Mouse (Mus musculus) limb, embryonic 11.5 days (tissue): ENCODE results near the gene Ddx19a. TPM values are rescaled to one million over a fixed set of nuclear protein-coding genes. Genes with fewer than 3 reads are reported as not detected.
"Not testable (repeated sequence)": the region's sequence is repeated elsewhere in the genome, so short reads cannot be mapped to it uniquely, and the experiment has no call there.

Experiments used
- ATAC-seq: fragments of 200-750 bp; cut with Nextera tagmentation; 2 replicates; pipeline ENCODE4 v1.8.0; 2017; ENCODE audit warnings: low read depth; ENCODE audit not compliant: insufficient number of reproducible peaks, low FRiP score, low TSS enrichment
- DNase-seq: peaks from one replicate; pipeline ENCODE4 v3.0.0-alpha.2; 2015; ENCODE audit warnings: low spot score
- H3K27ac ChIP-seq: fragments of 300-500 bp; sonication (generic); replicated peaks from 2 replicates; pipeline ENCODE4 v1.5.1; 2014; ENCODE audit warnings: low read depth, mild to moderate bottlenecking, low read length
- H3K27me3 ChIP-seq: fragments of 300-500 bp; sonication (generic); 2 replicates; pipeline ENCODE4 v1.6.1; 2014; ENCODE audit warnings: mild to moderate bottlenecking, low read length, mixed read lengths; ENCODE audit not compliant: control insufficient read depth, insufficient read depth
- H3K36me3 ChIP-seq: fragments of 300-500 bp; sonication (generic); 2 replicates; pipeline ENCODE4 v1.6.1; 2014; ENCODE audit warnings: mild to moderate bottlenecking, low read length, moderate library complexity, mixed read lengths; ENCODE audit not compliant: control insufficient read depth, insufficient read depth
- H3K4me1 ChIP-seq: fragments of 300-500 bp; sonication (generic); 2 replicates; pipeline ENCODE4 v1.6.1; 2014; ENCODE audit warnings: low read length, mixed read lengths; ENCODE audit not compliant: control insufficient read depth, insufficient read depth
- H3K4me2 ChIP-seq: fragments of 300-500 bp; sonication (generic); 2 replicates; pipeline ENCODE4 v1.6.1; 2014; ENCODE audit warnings: low read depth, mild to moderate bottlenecking, moderate library complexity; ENCODE audit not compliant: severe bottlenecking
- H3K4me3 ChIP-seq: fragments of 300-500 bp; sonication (generic); 2 replicates; pipeline ENCODE4 v1.5.1; 2014; ENCODE audit warnings: low read depth, low read length
- H3K9ac ChIP-seq: fragments of 300-500 bp; sonication (generic); 2 replicates; pipeline ENCODE4 v1.6.1; 2014; ENCODE audit warnings: mild to moderate bottlenecking, low read length
- H3K9me3 ChIP-seq: fragments of 300-500 bp; sonication (generic); 2 replicates; pipeline ENCODE4 v1.6.1; 2016; ENCODE audit warnings: low read length; ENCODE audit not compliant: control insufficient read depth
- WGBS: fragments of 180-500 bp; shearing (Covaris S2); extraction: QIAGEN DNeasy Blood & Tissue Kit; methylation state at CpG from one replicate; pipeline ENCODE4 v1.1.7; 2014; 5-methylcytosine and 5-hydroxymethylcytosine counted together
- polyA plus RNA-seq: library from polyadenylated mRNA; unstranded; fragments of >200 nt; fragmentation: Nextera tagmentation; extraction: Ambion mirVana; gene quantifications from 2 replicates; pipeline ENCODE4 v1.2.1, GENCODE M21; 2014

The Ddx19a gene
- polyA plus RNA-seq, 1 experiment from 2014 or later = 34.1 TPM

DNA sequence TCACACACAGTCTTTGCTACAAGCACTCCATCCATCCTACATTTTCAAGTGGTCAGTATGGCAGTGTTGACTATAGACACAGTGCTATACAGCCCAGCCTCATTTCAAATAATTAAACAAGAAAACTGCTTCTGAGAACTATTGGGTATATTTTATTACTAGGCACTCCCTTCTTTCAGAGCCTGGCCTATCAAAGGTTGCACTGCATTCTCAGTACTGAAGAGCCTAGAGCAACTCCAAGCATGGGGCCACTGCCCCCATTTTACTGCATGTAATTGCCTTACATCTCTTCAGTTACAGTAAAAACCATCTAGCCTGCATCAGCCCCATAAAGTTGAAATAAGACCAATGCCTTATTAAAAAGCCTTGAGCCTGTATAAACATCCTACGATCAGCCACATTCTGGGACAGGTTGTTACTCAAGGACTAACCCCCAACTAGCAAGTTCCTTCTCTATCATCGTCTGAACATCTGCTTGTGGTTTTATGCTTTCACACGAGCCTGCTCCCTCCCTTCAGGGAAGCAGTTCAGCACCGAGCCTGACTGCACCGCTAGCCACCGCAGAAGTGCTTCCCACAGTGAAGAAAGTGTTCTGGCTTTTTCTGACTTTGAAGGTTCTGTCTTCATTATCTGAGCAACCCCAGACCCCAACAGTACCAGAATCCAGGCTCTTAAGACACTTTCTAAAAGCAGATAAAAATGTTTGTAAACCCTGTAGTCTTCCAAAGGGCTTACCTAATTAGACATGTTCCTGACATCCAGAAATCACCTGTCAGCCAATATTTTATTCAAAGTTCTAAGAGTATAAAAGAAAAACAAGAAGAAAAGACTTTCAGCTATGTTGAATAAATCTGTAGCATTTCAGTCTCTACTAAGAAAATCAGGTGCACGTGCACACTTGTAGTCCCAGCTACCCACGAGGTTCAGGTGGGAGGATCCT, 9.5 kb downstream of the Ddx19a start:
- no peaks in the 10 kb centered on the region for H3K27me3 ChIP-seq
- DNase-seq (no peak), ATAC-seq (no peak)
- no peak overlapping the region for H3K4me3 ChIP-seq
- H3K4me2 ChIP-seq = no peak overlapping the region
- 85% methylated on average over 8 of the region's 8 CpGs for WGBS
- H3K9ac ChIP-seq = no peak overlapping the region
- peaks cover 27% of the 10 kb centered on the region for H3K36me3 ChIP-seq
- H3K4me1 ChIP-seq = no peaks in the 10 kb centered on the region
- no peaks in the 10 kb centered on the region for H3K9me3 ChIP-seq
- H3K27ac ChIP-seq = no peak overlapping the region

DNA sequence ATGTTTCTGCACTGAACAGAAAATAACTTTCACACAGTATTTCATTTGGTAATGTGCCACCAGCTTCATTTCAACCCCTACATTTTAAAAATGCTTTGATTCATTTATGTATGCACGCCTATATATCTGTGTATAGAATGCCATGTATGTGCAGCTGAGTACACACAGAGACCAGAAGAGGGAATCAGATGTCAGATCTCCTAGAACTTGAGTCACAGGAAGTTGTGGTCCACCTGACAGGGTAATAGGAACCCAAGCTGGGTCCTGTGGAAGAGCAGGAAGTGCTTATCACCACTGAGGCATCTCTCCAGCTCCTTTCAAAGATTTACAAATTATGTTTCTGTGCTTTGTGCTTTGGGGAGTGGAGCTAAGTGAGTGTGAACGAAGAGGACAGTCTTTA, 16.3 kb downstream of the Ddx19a start:
- no peaks in the 10 kb centered on the region for H3K9me3 ChIP-seq
- H3K4me2 ChIP-seq = no peak overlapping the region
- no peaks in the 10 kb centered on the region for H3K4me1 ChIP-seq
- H3K9ac ChIP-seq = no peak overlapping the region
- peaks cover 30% of the 10 kb centered on the region; the same call in 1 of the 2 replicates for H3K36me3 ChIP-seq
- 93% methylated on average over 2 of the region's 2 CpGs for WGBS
- H3K27me3 ChIP-seq = no peaks in the 10 kb centered on the region
- DNase-seq (no peak), ATAC-seq (no peak)
- H3K4me3 ChIP-seq = no peak overlapping the region
- no peak overlapping the region for H3K27ac ChIP-seq

DNA sequence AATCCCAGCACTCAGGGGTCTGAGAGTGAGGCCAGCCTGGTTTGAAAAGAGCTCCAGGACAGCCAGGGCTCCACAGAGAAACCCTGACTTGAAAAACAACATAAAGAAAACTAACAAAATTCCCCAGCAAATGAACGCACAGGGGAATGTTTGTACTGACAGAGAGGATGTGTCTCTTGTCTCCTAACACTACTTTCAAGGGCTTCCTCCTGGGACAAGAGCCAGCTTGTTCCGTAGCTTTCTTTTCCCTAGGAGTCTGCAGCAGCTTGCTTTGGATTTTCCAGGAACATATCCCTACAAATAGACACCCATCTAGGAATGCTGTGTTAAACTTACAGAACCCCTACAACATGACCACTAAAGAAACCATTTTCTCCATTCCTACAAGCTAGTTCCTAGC, 19.6 kb downstream of the Ddx19a start:
- H3K9me3 ChIP-seq, H3K27ac ChIP-seq, H3K4me1 ChIP-seq, H3K4me2 ChIP-seq, H3K27me3 ChIP-seq, H3K9ac ChIP-seq, ATAC-seq, DNase-seq, H3K4me3 ChIP-seq: not testable (repeated sequence)
- H3K36me3 ChIP-seq = peaks cover 20% of the 10 kb centered on the region; the same call in 1 of the 2 replicates
- 97% methylated on average over 2 of the region's 2 CpGs for WGBS

DNA sequence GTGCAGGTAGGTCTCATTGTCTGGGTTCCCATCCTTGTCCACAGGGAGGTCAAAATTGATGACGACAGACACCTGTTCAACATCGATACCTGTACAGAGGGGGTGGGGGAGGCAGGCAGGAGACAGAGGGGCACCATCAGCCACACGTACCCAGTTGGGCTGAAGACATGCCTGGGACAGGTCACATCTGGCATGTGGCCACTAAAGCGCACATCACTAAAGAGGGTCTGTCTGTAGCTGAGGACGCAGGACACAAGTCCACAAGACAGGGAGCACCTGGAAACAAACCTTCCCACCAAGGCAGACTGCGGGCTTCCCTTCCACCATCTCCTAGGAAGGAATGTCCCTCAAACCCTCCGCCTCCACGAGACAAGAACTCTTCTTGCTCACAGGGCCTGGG, 21.1 kb downstream of the Ddx19a start:
- peaks cover 16% of the 10 kb centered on the region; the same call in 1 of the 2 replicates for H3K36me3 ChIP-seq
- 0 out of 2 replicates have a peak, but pooled peaks have one; percentile 35 for ATAC-seq
- not testable (repeated sequence) for H3K9me3 ChIP-seq, H3K4me1 ChIP-seq, H3K4me3 ChIP-seq, H3K27me3 ChIP-seq, H3K4me2 ChIP-seq, H3K27ac ChIP-seq, DNase-seq, H3K9ac ChIP-seq
- 98% methylated on average over 8 of the region's 8 CpGs for WGBS

DNA sequence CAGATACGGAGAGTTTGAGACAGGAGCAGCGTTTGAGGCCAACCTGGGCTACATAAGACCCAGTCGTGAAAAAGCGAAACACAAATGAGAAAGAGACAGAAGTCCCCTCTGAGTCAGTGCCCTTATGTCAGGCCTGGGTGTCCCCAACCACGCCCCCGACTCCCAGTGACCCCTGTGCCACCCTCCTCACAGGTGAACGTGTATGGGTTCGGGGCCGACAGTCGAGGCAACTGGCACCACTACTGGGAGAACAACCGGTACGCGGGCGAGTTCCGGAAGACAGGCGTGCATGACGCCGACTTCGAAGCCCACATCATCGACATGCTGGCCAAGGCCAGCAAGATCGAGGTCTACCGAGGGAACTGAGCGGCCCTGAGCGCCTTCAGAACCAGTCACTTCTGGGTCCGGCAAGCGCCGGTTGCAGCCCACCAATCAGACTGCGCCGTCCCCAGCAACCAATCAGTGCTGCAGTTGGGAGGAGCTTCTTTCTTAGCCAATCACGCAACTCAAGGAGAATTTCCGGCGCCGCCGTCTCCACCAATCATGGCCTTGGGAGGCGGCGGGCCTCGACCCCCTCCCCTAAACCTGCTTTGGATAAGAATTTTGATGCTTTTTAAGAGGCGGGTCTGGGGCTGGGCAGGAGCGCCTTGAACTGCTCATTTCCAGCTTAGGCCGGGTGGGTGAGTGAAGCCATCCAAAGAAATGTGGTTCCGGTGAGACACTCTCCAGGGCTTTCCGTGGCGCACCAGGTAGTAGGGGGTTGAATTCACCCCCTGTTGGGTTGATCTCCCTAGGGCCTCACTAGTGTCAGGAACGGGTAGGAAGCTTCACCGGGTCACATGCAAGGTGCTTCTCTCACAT, 27.5 kb downstream of the Ddx19a start:
- peak; percentile 93 for DNase-seq
- WGBS = 7% methylated on average over 45 of the region's 45 CpGs
- Histone ChIP-seq H3K4me2 (peak overlapping the region; percentile 74), H3K9ac (peak overlapping the region; percentile 48), H3K27me3 (no peaks in the 10 kb centered on the region), H3K27ac (no peak overlapping the region), H3K4me3 (peak overlapping the region; percentile 35), H3K36me3 (peaks cover 14% of the 10 kb centered on the region), H3K4me1 (no peaks in the 10 kb centered on the region), H3K9me3 (no peaks in the 10 kb centered on the region)
- ATAC-seq = peak; percentile 92

DNA sequence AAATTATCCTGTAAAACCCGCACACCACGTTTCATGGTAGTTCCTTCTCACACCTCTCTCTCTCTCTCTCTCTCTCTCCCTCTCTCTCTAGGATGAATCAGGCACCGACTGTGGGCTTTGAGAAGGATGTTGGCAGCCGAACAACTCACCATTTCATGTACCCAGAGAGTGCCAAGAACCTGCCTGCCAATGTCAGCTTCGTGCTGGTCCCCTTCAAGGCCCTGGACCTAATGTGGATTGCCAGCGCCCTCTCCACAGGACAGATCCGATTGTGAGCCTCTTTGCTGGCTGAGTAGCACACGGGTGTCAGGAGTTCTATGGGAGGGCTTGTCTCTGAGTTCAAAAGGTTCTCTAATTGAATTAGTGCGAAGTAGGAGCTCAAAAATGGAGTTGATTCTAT, 30.3 kb downstream of the Ddx19a start:
- Histone ChIP-seq H3K4me2 (no peak overlapping the region), H3K4me3 (no peak overlapping the region), H3K9me3 (no peaks in the 10 kb centered on the region), H3K36me3 (peaks cover 15% of the 10 kb centered on the region), H3K9ac (no peak overlapping the region), H3K4me1 (no peaks in the 10 kb centered on the region), H3K27ac (no peak overlapping the region), H3K27me3 (no peaks in the 10 kb centered on the region)
- ATAC-seq (no peak), DNase-seq (no peak)
- WGBS = 83% methylated on average over 9 of the region's 9 CpGs

DNA sequence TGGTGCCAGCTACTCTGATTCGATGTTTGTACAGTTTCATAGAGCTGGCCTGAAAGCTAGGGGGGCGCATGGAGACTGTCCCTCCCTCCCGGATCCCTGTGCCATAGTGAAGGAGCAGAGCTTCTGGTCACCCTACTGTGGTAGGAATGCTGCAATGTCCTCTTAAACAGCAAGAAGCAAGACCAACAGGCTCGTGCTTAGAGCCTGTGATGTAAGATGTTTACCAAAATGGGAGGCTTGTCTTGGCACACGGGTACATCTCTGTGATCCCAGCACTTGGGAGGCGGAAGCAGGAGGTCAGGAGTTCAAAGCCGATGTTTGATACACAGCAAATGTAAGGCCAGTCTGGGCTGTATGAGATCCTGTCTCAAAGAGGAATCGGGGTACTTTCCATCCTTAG, 31.0 kb downstream of the Ddx19a start:
- DNase-seq (no peak), ATAC-seq (no peak)
- no peaks in the 10 kb centered on the region for H3K9me3 ChIP-seq
- H3K27ac ChIP-seq = no peak overlapping the region
- no peak overlapping the region for H3K4me3 ChIP-seq
- H3K36me3 ChIP-seq = peaks cover 17% of the 10 kb centered on the region
- WGBS = 89% methylated on average over 8 of the region's 8 CpGs
- no peaks in the 10 kb centered on the region for H3K4me1 ChIP-seq
- H3K27me3 ChIP-seq = no peaks in the 10 kb centered on the region
- H3K9ac ChIP-seq = no peak overlapping the region
- no peak overlapping the region for H3K4me2 ChIP-seq

DNA sequence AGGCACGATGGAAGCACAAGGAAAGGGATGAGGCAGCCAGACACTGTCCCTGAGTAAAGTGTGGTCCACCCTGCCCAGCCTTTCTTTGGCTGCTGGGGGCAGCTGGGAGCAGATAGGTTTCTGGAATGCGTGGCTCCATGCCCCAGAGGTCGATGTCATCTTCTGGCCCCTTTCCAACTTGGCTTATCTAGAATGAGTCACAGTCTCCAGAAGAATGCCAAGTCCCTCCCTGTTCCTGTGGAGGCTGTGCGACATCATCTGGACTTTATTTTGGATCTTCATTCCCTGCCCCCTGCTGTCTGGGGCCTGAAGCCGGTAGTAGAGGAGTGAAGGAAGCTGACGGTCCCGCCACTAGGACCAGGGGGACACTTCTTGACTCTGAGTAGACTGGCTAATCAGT, 32.0 kb downstream of the Ddx19a start:
- Histone ChIP-seq H3K27me3 (no peaks in the 10 kb centered on the region), H3K9ac (no peak overlapping the region), H3K27ac (no peak overlapping the region), H3K4me2 (no peak overlapping the region), H3K9me3 (no peaks in the 10 kb centered on the region), H3K4me1 (no peaks in the 10 kb centered on the region), H3K4me3 (no peak overlapping the region), H3K36me3 (peaks cover 13% of the 10 kb centered on the region)
- 76% methylated on average over 7 of the region's 7 CpGs for WGBS
- ATAC-seq = no peak
- DNase-seq = no peak
